Mouse (Mus musculus) liver, embryonic 14.5 days (tissue): ENCODE measurements around the gene Bgn. TPM values are rescaled to one million over a fixed set of nuclear protein-coding genes. Genes with fewer than 3 reads are reported as not detected.
"Not testable (repeated sequence)": the region's sequence is repeated elsewhere in the genome, so short reads cannot be mapped to it uniquely, and the experiment has no call there.

Experiments used
- ATAC-seq: fragments of 200-750 bp; cut with Nextera tagmentation; 2 replicates; pipeline ENCODE4 v1.8.0; 2017; ENCODE audit warnings: moderate number of reproducible peaks, mild to moderate bottlenecking, moderate library complexity; ENCODE audit not compliant: insufficient read depth
- DNase-seq, 3 experiments: peaks; one replicate each; pipeline ENCODE4 v3.0.0-alpha.2; 2012 to 2013; ENCODE audit warnings: low read depth in 3 of 3, low spot score in 3 of 3
- H3K27ac ChIP-seq: fragments of 300-500 bp; sonication (generic); 2 replicates; pipeline ENCODE4 v1.5.1; 2014; ENCODE audit warnings: moderate library complexity, mild to moderate bottlenecking, control low read depth, inconsistent platforms
- H3K27me3 ChIP-seq: fragments of 300-500 bp; sonication (generic); 2 replicates; pipeline ENCODE4 v1.6.1; 2014; ENCODE audit warnings: mild to moderate bottlenecking, low read length, moderate library complexity; ENCODE audit not compliant: control insufficient read depth, insufficient read depth
- H3K36me3 ChIP-seq: fragments of 300-500 bp; sonication (generic); replicated peaks from 2 replicates; pipeline ENCODE4 v1.6.1; 2014; ENCODE audit warnings: low read depth; ENCODE audit not compliant: control insufficient read depth, insufficient read depth
- H3K4me1 ChIP-seq, 2 experiments: fragments of 200-500 bp in 1 of 2; fragments of 300-500 bp in 1 of 2; sonication (generic) in 1 of 2; replicated peaks; 2 replicates each; pipeline ENCODE4 v1.6.1; 2012 to 2014; ENCODE audit warnings: antibody characterized with exemption in 1 of 2, inconsistent platforms in 1 of 2, low read length in 1 of 2; ENCODE audit not compliant: control insufficient read depth in 2 of 2, insufficient read depth in 2 of 2
- H3K4me2 ChIP-seq: fragments of 300-500 bp; sonication (generic); 2 replicates; pipeline ENCODE4 v1.6.1; 2014; ENCODE audit warnings: low read depth, mild to moderate bottlenecking, control low read depth, moderate library complexity
- H3K4me3 ChIP-seq, 2 experiments: fragments of 200-500 bp in 1 of 2; fragments of 300-500 bp in 1 of 2; sonication (generic) in 1 of 2; 2 replicates each; pipeline ENCODE4 v1.5.1; 2012 to 2014; ENCODE audit warnings: low read depth in 2 of 2, low read length in 2 of 2, mild to moderate bottlenecking in 2 of 2, control low read depth in 1 of 2, inconsistent platforms in 1 of 2, moderate library complexity in 1 of 2; ENCODE audit not compliant: insufficient read depth in 1 of 2
- H3K9ac ChIP-seq: fragments of 300-500 bp; sonication (generic); replicated peaks from 2 replicates; pipeline ENCODE4 v1.6.1; 2014; ENCODE audit warnings: mild to moderate bottlenecking, control low read depth, moderate library complexity
- H3K9me3 ChIP-seq: fragments of 300-500 bp; sonication (generic); 2 replicates; pipeline ENCODE4 v1.6.1; 2016; ENCODE audit warnings: low read length, mixed read lengths; ENCODE audit not compliant: control insufficient read depth
- CTCF ChIP-seq: IDR thresholded peaks from 2 replicates; pipeline ENCODE4 v1.5.1; 2016; ENCODE audit warnings: antibody characterized with exemption, low read depth, control low read depth
- EP300 ChIP-seq: IDR thresholded peaks from 2 replicates; pipeline ENCODE4 v1.6.1; 2016; ENCODE audit warnings: antibody characterized with exemption, low read depth
- WGBS: fragments of 180-500 bp; shearing (Covaris S2); extraction: QIAGEN DNeasy Blood & Tissue Kit; methylation state at CpG from one replicate; pipeline ENCODE4 v1.1.7; 2014; ENCODE audit not compliant: insufficient replicate concordance; 5-methylcytosine and 5-hydroxymethylcytosine counted together
- polyA plus RNA-seq, 2 experiments: library from polyadenylated mRNA; depleted of rRNA in 1 of 2; stranded (reverse) in 1 of 2; unstranded in 1 of 2; fragments of >200 nt; fragmentation: Nextera tagmentation in 1 of 2; extraction: Ambion mirVana in 1 of 2; gene quantifications; 2 replicates each; pipeline versions ENCODE4 v1.2.1 to v1.2.3; 2012 to 2014

Bgn gene
- polyA plus RNA-seq, 2 experiments = 11.1 to 19.0 TPM

DNA sequence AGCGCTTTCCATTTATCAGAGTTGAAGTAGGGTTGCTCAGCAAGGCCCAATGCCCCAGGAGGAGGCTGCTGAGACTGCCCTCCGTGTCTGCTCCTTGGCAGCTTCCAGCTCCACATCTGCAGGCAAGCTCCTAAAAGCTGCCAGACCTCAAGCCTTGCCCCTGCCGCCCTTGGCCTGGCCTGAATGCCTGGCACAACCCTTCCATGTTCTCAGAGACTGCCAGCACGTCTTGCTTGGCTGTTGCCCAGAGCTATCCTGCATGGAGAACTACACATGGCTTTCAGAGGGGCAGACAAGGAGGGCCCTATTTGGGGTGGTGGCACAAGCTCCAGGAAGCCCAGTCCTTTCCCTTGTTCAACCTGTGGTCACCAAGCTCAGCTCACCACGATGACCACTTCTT is 3.5 kb downstream of the Bgn start:
- Histone ChIP-seq H3K27me3 (no peaks in the 10 kb centered on the region; the same call in 1 of the 2 replicates), H3K9me3 (no peaks in the 10 kb centered on the region), H3K27ac (no peak overlapping the region), H3K4me1 (no peaks in the 10 kb centered on the region), H3K9ac (no peak overlapping the region), H3K4me3 (no peak overlapping the region), H3K4me2 (no peak overlapping the region), H3K36me3 (no peaks in the 10 kb centered on the region)
- no peak for TF ChIP-seq CTCF
- TF ChIP-seq EP300 = no peak
- no peak for DNase-seq
- WGBS = 46% methylated on average over 5 of the region's 5 CpGs
- ATAC-seq = no peak

- ATAC-seq = no peak
- WGBS = 54% methylated on average over 4 of the region's 4 CpGs
- DNase-seq = no peak
- no peak overlapping the region for H3K9ac ChIP-seq
- H3K4me3 ChIP-seq = no peak overlapping the region
- no peaks in the 10 kb centered on the region for H3K9me3 ChIP-seq
- H3K27me3 ChIP-seq = no peaks in the 10 kb centered on the region
- H3K4me1 ChIP-seq = no peaks in the 10 kb centered on the region
- H3K4me2 ChIP-seq = no peak overlapping the region
- no peak overlapping the region for H3K27ac ChIP-seq
- H3K36me3 ChIP-seq = no peaks in the 10 kb centered on the region
- TF ChIP-seq CTCF = no peak
- TF ChIP-seq EP300 = no peak
Observed at GRCm38 (mm10) chrX:73490186-73490585, 6.8 kb downstream of the Bgn start.

GRCm38 (mm10) chrX:73490804-73491203 is 7.4 kb downstream of the Bgn start:
- 68% methylated on average over 3 of the region's 3 CpGs for WGBS
- no peak overlapping the region for H3K9ac ChIP-seq
- no peak for ATAC-seq
- no peak for DNase-seq
- H3K9me3 ChIP-seq = no peaks in the 10 kb centered on the region
- no peaks in the 10 kb centered on the region for H3K36me3 ChIP-seq
- H3K4me3 ChIP-seq = no peak overlapping the region
- TF ChIP-seq EP300 (no peak), CTCF (no peak)
- H3K4me1 ChIP-seq = no peaks in the 10 kb centered on the region
- H3K4me2 ChIP-seq = no peak overlapping the region
- no peak overlapping the region for H3K27ac ChIP-seq
- no peaks in the 10 kb centered on the region for H3K27me3 ChIP-seq

DNA sequence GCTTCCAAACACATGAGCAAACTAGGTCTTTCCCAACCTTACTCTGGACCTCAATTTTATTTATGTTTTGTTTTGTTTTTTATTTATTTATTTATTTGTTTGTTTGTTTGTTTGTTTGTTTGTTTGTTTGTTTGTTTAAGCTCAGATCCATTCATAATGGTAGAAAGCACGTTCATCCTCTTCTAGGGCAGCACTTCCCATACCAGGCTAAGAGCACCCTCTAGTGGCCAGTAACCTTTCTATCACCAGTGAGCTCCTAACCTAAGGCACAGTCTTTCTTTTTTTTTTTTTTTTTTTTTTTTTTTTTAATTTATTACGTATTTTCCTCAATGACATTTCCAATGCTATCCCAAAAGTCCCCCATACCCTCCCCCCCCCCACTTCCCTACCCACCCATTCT is 10.2 kb downstream of the Bgn start:
- WGBS = 0% methylated on average over 1 of the region's 2 CpGs
- H3K27ac ChIP-seq, H3K27me3 ChIP-seq, H3K9me3 ChIP-seq, H3K4me2 ChIP-seq, H3K4me1 ChIP-seq, ATAC-seq, H3K36me3 ChIP-seq, H3K9ac ChIP-seq, H3K4me3 ChIP-seq: not testable (repeated sequence)
- peak; percentile 34 to 46 (median 37) for DNase-seq
- TF ChIP-seq CTCF = peak; percentile 66

GRCm38 (mm10) chrX:73496746-73497145 is 13.3 kb downstream of the Bgn start:
- no peaks in the 10 kb centered on the region for H3K4me1 ChIP-seq
- DNase-seq (no peak), ATAC-seq (no peak)
- no peak overlapping the region for H3K9ac ChIP-seq
- no peaks in the 10 kb centered on the region for H3K36me3 ChIP-seq
- H3K9me3 ChIP-seq = no peaks in the 10 kb centered on the region
- no peak overlapping the region for H3K4me3 ChIP-seq
- 60% methylated on average over 4 of the region's 4 CpGs for WGBS
- no peak overlapping the region for H3K27ac ChIP-seq
- no peak overlapping the region for H3K4me2 ChIP-seq
- H3K27me3 ChIP-seq = no peaks in the 10 kb centered on the region; the same call in 1 of the 2 replicates
- TF ChIP-seq EP300 = no peak
- TF ChIP-seq CTCF = no peak
